Mouse (Mus musculus) layer of hippocampus, adult 2 months (tissue): ENCODE measurements around the gene Cyp17a1. TPM values are rescaled to one million over a fixed set of nuclear protein-coding genes. Genes with fewer than 3 reads are reported as not detected.

ENCODE experiments used
- DNase-seq, 2 experiments: peaks; one replicate each; pipeline ENCODE4 v3.0.0; 2022; ENCODE audit warnings: low spot score in 2 of 2
- H3K27ac ChIP-seq: fragments of 200-600 bp; 2 replicates; pipeline ENCODE4 v1.8.1; 2022
- H3K4me3 ChIP-seq: fragments of 200-600 bp; 2 replicates; pipeline ENCODE4 v1.8.1; 2022; ENCODE audit warnings: mild to moderate bottlenecking
- CTCF ChIP-seq: fragments of 200-600 bp; conservative IDR thresholded peaks from 2 replicates; pipeline ENCODE4 v1.8.1; 2022; ENCODE audit warnings: antibody characterized with exemption, mild to moderate bottlenecking, moderate library complexity
- total RNA-seq, 2 experiments: library from RNA; stranded (reverse); gene quantifications; 2 replicates each; pipeline ENCODE4 v1.2.3; 2021

Gene Cyp17a1
- total RNA-seq, 2 experiments from 2014 or later = not detected

DNA sequence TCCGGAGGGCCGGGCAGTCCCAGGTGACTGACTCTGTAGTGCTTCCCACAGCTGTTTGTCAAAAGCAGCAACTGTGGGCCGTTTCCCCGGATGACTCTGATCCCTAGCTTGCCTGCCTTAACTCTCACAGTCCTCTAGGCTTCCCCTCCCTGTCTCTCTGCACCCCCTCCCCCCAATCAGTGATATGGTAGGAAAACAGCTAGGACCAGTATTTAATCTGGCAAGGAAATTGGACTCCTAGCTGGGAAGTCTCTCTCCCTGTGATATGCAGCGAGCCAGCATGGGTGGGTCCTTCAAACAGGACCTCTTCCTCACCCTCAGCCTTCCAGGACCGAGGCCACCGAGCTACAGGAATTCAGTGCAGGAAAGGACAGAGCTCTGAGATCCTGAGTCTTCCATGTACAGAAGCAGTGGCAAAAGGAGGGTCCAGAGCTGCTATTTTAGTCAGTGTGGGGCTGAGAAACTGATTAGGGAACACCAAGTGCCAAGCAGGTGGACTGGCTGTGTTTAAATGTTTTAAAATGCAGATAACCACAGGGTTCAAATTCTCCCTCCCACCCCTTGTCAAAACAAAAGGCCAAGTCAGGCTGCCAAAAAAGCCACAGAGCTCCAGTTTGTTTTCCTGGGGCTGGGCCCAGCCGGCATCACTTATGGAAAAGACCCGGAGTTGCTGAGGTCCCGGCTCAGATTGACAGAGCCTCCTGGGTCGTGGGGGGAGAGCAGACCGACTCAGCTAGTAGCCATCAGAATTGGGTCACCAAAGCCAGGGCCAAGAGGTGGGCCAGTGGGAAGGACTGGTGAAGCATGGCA lies 28.0 kb downstream of the Cyp17a1 start:
- no peak overlapping the region for H3K4me3 ChIP-seq
- peak in 1 of 2 experiments; percentile 18 for DNase-seq
- TF ChIP-seq CTCF = no peak
- peak overlapping the region; percentile 56 for H3K27ac ChIP-seq

DNA sequence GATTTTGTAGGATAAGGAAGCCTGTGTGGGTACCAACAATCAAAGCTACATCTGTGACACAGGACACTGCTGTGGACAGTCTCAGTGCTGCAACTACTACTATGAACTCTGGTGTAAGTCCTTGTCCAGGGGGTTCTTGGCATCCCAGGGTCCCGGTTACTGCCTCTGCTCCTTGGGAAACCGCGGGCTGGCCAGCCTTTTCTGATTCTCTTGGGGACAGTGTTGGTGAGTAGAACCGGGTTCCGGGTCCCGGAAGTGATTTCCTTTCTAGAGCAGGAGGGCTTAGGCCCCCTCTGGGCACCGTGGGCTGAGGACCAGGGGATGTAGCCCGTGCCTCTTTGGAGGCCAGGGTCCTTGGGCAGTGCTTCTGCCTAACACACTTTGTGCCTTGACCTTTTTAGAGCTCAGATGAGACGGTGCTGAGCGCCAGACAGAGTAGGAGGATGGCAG lies 28.6 kb downstream of the Cyp17a1 start:
- peak overlapping the region; percentile 56 for H3K27ac ChIP-seq
- no peak for TF ChIP-seq CTCF
- H3K4me3 ChIP-seq = no peak overlapping the region
- DNase-seq = no peak

DNA sequence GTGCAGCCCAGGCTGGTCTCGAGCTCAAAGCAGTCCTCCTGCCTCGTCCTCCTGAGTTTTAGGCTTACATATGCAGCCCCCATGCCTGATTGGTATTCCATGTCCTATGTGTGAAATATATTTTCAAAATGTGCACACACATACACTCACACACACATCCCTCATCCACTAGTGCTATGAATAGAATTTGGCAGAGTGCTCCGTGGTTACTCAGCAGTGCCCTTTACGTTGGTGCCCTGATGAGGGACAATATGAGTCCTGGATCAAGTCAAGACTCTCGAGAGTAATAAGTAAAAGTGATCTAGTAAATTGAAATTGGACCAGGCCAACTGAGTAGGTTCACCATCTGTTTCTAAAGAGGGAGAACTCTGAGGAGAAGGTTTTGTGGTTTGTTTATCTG lies 29.7 kb downstream of the Cyp17a1 start:
- peak overlapping the region; percentile 84; the same call in 1 of the 2 replicates for H3K27ac ChIP-seq
- TF ChIP-seq CTCF = no peak

DNA sequence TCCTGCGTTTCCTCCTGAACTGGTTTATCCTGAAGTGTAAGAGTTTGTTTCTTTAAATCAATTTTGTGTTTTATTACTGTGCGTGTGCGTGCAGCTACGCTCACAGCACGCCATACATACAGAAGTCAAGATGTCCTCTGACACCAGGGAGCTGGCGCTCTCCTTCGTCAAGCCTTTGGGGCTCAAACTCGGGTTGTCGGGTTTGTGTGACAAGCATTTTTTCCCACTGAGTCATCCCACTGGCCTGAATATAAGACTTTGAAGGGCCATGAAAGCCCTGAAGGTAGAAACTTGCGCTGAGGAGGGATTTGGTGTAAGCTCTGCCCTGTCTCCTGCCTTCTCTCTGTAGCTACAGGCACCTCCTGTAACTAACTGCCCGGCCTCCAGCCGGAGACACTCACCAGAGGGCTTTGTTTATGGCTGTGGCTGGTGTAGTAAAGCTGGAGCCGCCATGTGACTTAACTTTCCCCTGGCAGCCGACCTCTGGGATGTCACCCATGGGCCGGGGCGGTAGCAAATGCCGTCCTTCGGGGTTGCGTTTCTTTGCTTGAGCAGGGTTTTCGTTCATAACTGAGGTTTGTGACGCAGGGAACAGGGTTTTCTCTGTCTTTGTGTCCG lies 30.7 kb downstream of the Cyp17a1 start:
- no peak for TF ChIP-seq CTCF
- Histone ChIP-seq H3K4me3 (no peak overlapping the region), H3K27ac (peak overlapping the region; percentile 84)
- no peak for DNase-seq

More for the DNA sequence above, 29.7 kb downstream of the Cyp17a1 start:
- no peak for DNase-seq
- H3K4me3 ChIP-seq = no peak overlapping the region

DNA sequence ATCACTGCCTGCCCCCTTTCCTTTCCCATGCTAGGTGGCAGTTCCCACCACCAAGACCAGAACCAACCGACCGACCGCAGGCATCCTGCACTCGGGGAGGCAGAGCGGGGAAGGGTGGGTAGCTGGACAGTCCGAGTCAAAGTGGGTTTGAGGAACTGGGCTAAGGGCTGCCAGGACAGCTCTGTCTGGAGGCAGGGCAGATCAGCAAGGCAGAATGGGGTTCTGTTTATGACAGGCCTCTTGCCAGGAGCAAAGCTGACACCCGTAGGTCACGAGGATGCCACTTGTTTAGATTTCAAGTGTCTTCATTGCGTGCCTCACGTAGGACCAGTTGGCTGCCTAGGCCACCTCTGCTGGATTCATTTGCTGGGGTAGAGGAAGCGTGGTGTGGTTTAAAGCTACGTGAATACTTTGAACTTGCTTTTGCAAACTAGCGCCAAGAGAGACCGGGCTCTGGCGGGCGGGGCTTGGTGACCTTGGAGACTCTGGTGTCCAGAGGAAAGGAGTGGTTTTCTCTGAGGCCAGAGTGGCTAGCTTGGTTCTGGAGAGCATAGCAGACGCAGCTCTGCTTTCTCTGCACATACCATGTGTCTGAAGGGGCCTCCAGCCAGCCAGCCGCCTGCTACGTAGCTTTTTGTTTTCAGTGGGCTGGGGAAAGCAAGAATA lies 31.4 kb downstream of the Cyp17a1 start:
- no peak for DNase-seq
- Histone ChIP-seq H3K4me3 (0 out of 2 replicates have a peak overlapping the region, but pooled peaks have one; percentile 2), H3K27ac (peak overlapping the region; percentile 84)
- TF ChIP-seq CTCF = no peak

DNA sequence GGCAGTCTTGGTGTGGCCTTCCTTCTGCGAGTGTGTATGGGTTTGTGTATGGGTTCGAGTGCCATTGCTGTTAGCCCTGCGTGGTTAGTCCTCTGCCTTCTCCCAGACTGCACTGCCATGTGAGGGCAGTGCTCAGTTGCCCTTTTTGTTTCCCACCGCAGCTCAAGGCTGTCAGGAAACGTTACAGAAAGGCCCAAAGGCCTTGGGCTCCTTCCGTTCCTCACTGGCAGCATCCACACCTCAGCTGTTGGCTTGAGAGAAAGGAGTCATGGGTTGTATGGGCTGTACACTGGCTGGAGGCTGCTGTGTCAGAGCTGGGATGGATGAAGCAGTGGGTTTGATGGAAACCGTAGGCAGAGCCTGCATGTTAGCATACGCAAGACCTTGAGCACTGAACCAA lies 32.2 kb downstream of the Cyp17a1 start:
- Histone ChIP-seq H3K4me3 (no peak overlapping the region), H3K27ac (peak overlapping the region; percentile 84)
- DNase-seq = no peak
- TF ChIP-seq CTCF = no peak

DNA sequence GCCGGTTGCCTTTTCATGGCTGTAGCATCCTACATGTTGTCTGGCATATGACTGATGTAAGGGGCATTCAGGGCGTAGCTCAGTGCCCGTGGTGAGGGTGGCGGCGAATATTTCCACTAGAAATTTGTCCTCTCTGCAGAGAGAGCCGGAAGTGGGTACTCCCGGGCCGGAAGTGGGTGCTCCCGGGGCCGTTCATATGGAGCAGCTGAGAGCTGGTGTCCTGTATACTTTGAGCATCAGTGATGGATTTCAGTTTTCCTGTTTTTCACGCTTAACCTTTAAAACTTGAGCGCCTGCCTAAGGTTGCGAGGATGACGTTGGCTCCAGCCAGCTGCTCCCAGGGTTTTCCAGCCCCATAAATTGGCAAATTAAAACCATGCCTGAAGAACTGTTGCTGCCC lies 33.5 kb downstream of the Cyp17a1 start:
- no peak overlapping the region for H3K4me3 ChIP-seq
- no peak for TF ChIP-seq CTCF
- DNase-seq = no peak

DNA sequence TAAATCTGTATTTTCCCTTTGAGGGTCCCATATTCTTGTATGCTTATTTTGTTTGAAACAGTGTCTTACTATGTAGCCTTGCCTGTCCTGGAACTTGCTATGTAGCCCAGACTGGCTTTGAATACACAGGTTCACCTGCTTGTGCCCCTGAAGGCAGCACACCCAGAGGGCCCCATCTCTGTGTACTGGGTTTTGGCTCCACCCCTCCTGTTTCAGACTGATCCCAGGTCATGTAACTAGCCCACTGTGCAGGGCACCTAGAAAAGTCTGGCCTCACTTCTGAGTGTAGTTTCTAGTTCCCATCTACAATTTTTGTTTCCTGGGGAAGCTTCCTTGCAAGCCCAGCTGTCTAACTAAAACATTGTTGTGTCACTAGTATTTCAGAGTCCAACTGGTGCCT lies 33.9 kb downstream of the Cyp17a1 start:
- peak overlapping the region; percentile 3; the same call in 1 of the 2 replicates for H3K27ac ChIP-seq
- TF ChIP-seq CTCF = no peak
- DNase-seq = no peak
- H3K4me3 ChIP-seq = no peak overlapping the region

More for the DNA sequence above, 33.5 kb downstream of the Cyp17a1 start:
- peak overlapping the region; percentile 3; the same call in 1 of the 2 replicates for H3K27ac ChIP-seq

DNA sequence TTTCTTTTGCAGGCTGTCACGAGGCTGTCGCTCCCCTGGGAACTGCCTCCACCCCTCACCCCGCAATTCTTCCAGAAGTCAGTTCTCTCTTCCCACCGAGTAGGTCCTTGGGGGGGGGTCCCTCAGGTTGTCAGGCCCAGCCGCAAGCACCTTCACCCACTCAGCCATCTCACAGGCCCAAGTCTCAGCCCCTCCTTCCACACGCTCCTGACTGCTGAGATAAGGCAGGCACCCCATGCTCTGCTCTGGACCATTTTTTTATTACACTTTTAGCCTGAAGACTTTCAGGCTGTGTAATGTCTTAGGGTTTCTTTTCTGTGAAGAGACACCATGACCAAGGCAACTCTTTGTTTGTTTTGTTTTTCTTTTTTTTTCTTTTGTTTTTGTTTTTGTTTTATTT lies 35.4 kb downstream of the Cyp17a1 start:
- no peak overlapping the region for H3K4me3 ChIP-seq
- no peak for TF ChIP-seq CTCF
- DNase-seq = no peak
- H3K27ac ChIP-seq = no peak overlapping the region

DNA sequence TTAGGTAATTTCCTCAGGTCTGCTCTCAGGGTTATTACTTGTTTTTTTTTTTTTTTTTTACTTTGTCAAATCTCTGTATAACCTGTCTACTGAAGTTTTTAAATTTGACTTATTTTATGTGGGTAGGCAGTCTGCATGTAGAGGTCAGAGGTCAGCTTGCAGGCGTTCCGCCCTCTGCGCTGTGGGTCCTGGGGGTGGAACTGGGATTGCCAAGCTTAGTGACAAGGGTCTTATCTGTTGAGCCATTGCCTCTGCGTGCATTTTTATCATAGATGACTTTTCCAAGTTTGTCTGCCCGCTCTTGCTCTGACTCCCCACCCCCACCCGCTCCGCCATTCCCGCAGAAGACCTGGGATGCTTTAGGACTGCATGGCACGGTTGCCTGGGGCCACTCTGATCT lies 37.2 kb downstream of the Cyp17a1 start:
- DNase-seq = no peak
- H3K4me3 ChIP-seq = no peak overlapping the region
- TF ChIP-seq CTCF = no peak
- no peak overlapping the region for H3K27ac ChIP-seq

DNA sequence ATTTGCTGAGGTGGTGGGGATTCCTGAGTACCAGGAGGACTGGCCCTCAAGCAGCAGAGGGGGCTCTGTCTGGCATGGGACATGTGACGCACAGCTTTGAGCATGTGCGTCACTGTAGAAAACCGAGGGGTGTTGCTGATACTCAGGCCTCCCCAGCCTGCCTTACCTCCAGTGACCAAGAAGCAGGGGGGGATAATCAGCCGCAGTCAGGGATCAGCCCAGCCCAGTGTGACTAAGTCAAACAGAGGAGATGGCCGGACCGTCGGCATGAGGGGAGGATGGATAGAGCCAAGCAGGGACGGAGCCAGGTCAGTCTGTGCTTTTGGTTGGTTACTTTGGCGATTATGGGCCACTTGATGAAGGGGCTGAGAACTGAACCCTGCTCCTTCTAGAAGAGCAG lies 41.3 kb downstream of the Cyp17a1 start:
- H3K4me3 ChIP-seq = no peak overlapping the region
- no peak overlapping the region for H3K27ac ChIP-seq
- no peak for DNase-seq
- no peak for TF ChIP-seq CTCF

DNA sequence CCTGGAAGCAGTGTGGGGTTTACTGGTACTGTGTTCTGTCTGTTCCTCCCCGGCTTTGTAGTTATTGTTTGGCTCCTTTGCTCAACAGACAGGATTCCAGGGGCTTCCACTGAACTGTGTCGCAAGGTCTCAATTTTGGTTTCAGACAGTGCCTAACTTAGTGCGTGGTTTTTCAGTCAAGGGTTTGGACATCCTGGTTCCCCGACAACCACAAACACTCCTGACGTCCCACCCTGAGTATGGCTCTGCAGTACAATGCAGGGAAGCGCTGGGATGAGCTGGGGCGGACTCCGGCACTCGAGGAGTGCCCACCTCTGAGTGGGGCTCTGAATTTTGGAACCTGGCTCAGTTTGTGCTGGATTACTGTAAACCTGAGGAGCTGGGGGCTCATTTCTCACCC lies 43.2 kb downstream of the Cyp17a1 start:
- no peak overlapping the region for H3K4me3 ChIP-seq
- no peak for TF ChIP-seq CTCF
- no peak overlapping the region for H3K27ac ChIP-seq
- DNase-seq = no peak

DNA sequence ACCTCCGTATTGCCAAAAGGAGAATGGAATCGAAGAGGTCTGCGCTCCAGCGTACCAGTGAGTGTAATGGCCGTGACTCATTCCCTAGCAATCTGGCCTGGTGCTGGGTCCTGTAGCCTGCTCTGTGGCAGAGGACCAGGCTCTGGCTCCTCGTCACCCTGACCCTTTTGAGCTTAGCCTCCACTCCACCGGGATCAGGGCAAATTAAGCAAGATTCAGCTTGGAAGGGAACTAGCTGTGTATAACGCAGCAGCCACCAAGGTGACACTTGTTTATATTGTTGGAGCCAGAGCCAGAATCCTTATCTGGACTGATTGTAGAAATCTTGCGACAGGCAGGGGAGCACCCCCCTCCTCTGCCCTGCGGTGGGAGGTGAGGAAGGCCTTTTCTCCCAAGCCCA lies 44.6 kb downstream of the Cyp17a1 start:
- TF ChIP-seq CTCF = no peak
- H3K4me3 ChIP-seq = no peak overlapping the region
- H3K27ac ChIP-seq = no peak overlapping the region
- DNase-seq = no peak
